Mouse (Mus musculus): ENCODE data around the gene Ppp1r15b.

The Ppp1r15b gene

DNA sequence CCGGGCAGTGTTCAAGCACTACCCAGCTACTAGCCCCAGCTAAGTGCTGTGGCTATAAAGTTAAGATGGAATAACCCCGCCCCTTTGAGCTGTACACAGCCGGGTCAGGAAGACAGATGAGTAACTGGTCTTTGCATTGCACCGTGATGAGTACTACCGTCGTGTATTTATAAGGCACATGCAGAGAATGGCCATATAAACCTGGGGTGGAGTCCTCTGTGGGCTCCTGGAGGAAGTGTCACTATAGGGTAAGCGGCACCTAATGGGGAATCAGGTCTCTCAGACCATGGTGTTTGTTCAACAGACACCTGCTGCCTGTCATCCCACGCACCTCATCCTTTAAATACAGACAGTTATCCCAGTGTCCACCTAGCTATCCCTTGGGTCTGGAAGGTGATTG is 32.0 kb downstream of the Ppp1r15b start:
- no peak for DNase-seq

DNA sequence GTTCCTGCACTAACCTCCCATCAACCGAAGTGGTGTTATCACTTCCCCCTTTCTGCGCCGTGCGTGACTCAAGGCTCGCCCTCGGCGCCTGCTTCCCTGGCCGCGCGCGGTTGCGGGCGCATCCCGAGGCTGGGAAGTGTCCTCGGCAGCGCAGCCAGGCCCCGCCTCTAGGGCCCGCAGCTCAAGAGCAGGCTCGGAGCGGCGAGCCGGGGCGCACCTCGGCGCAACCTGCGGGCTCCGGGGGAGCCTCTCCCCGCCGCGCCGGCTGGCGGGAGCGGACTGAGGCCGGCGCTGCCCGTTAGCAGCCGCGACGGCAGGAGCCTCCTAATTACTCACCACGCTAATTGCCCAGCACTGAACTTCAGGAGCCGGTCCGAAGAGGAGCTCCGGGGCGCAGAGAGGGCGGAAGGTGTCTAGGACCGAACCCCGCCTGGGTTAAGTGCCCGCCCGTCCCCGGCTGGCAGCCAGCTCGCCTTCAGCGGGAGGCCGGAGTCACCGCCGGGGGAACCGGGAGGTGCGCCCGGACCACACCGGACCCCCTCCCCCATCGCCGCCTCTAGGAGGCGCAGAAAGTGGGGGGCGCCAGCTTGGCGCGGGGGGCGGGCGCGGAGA is 33.0 kb downstream of the Ppp1r15b start, which contains the start of gene Plekha6:
Gene Plekha6 (plus strand): TSS at position 391 of the 612 bp plus-strand sequence.
- DNase-seq: peak; percentile 77

- DNase-seq: peak; percentile 36
These were observed 33.7 kb downstream of the Ppp1r15b start for GRCm38 (mm10) chr1:133164591-133165011.

DNA sequence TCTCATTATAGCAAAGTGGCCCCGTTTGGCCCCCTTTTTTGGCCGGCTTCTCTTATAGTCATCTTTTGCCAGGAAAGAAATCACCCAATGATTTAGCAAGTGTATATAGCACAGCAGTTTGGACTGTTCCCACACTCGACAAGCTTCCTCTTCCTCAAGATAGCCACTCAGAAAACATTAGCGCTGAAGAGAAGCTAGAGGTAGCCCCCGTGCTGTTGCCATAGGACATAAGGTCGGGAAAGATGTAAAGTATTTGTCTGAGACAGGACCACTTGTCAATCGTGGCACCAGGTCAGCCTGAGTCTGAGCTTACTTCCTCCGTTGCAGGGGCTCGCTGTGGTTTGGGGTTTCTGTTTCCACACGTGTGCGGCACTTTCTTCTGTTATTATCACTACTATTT is 34.2 kb downstream of the Ppp1r15b start:
- DNase-seq: no peak

GRCm38 (mm10) chr1:133168318-133169060 is 37.5 kb downstream of the Ppp1r15b start:
- peak; percentile 32 for DNase-seq

- DNase-seq: no peak
These were observed 39.3 kb downstream of the Ppp1r15b start for GRCm38 (mm10) chr1:133170196-133170595.

DNA sequence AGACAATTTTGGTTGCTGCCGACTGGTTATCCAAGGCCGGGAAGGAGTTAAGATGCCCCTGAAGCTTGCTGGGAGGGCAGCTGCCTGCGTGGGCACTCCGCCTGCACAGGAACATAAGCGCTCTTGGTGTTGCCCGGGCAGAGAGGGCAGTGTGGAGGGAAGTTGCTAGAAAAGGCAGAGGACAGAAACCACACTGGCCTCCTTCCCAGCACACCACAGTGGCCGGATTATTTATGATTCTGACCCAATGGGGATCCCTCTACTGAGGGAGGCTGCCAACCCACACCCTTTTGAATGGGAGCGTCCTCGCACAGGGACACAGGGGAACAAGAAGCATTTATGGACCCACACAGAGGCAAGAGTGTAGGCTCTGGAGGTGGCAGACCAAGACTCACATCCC is 40.4 kb downstream of the Ppp1r15b start:
- DNase-seq: no peak

DNA sequence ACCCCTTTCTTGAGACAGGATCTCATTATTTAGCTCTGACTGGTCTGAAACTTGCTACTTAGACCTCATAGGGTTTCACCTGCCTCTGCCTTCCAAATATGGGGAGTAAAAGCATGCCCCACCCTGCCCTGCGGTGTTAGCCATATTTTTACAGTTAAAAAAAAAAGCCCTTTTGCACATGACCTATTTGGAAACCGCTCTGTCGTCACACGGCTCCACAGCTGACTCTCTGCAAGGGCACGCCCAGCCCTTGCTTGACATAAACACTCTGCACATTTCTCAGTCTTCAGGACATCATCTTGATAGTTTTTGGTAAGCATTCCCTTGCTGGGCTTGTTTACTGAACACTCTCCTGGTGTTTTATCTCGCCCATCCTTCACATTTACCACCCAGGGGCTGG is 44.2 kb downstream of the Ppp1r15b start:
- no peak for DNase-seq

DNA sequence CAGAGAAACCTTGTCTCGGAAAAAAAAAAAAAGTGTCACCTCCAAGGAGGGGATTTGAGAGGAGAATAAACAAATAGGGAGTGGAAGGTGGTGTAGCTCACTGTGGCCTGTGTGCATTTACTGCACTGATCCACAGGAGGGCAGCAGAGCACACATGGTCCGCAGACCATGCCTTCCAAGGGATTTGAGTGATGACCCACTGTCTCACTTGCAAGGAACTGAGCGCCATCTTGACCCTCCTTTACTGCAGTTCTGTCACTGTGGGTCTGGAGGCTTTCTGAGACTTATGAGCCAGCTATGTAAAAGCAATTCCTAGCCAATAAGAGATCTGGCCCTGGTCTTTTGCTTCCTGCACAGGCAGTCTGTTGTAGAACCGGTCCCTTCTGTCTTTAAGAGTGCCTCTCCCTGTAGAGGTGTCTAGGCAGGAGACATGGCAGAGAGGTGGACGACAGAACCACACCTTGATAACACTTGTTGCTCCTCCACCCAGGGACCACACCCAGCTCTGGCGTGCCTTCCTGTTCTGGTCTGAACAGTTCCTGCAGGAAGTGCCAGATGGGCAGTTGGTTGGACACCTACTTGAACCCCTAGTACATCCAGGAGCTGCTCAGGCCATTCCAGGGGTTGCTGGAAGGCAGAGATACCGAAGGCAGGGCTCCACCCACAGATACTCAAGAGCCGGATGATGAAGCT is 46.7 kb downstream of the Ppp1r15b start:
- peak; percentile 82 for DNase-seq

- DNase-seq: no peak
These were observed 47.9 kb downstream of the Ppp1r15b start for GRCm38 (mm10) chr1:133178732-133179440.

DNA sequence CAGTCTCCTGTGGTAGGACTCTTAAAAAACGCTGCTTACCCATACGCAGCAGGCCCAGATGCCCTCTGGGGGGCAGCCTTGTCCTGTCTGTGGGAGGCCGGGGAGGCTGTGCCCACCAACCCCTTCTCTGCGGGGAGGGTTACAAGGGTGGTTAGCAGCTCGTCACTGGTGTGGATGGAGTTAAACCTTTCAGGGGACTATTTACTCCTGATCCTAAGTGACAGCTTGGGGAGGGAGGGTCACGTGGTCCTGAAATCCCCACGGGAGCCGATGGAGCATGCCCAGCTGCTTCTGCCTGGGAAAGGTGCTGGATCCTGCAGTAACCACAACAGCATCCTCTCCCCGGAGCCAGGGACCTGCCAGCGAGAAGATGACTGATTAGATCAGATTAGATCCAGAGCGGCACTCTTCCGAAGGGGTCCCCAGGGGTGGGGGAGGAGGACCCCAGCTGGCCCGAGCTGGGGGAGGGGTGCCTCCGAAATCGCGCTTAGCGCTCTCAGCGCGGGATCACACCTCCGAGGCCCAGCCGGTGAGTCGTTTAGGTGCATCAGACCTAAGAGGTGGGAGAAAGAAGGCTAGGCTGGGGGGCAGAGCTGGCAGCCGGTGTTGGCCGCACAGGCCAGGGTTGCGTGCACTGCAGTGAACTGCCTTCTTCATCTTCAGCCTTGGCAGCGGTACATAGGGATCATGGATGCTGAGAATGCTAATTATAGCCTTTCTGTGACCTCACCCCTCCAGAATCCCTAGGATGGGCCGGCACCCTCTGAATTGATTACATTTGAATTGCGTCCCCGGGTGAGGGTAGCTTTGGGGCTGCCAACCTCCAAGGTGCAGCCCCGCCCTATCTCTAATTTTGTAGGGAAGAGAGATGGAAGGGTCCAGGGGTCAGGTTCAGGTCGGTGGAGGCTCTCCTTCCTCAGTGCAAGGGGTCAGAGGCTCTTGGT is 50.4 kb downstream of the Ppp1r15b start:
- peak; percentile 92 for DNase-seq

- peak; percentile 76 for DNase-seq
These were observed 51.2 kb downstream of the Ppp1r15b start for GRCm38 (mm10) chr1:133182016-133182705.

DNA sequence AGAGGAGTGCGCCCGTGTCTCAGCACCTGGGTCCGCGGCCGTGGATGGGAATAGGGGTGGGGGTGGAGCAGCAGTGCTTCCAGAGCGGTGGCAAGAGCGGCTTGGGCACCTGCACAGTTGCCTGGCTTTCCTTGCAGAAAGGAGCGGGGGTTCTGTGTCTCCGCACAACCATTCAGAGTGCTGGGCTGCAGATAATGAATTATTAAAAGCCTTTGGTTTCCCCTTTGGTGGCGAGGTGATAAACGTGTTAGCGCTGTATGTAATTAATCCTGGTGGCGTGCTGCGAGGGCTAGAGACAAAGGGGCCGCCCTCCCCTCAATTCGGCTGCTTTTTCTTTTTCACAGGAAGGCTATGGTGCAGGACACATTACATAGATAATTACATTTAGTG is 51.8 kb downstream of the Ppp1r15b start:
- peak; percentile 68 for DNase-seq

GRCm38 (mm10) chr1:133183141-133183925 is 52.4 kb downstream of the Ppp1r15b start:
- DNase-seq: peak; percentile 73

DNA sequence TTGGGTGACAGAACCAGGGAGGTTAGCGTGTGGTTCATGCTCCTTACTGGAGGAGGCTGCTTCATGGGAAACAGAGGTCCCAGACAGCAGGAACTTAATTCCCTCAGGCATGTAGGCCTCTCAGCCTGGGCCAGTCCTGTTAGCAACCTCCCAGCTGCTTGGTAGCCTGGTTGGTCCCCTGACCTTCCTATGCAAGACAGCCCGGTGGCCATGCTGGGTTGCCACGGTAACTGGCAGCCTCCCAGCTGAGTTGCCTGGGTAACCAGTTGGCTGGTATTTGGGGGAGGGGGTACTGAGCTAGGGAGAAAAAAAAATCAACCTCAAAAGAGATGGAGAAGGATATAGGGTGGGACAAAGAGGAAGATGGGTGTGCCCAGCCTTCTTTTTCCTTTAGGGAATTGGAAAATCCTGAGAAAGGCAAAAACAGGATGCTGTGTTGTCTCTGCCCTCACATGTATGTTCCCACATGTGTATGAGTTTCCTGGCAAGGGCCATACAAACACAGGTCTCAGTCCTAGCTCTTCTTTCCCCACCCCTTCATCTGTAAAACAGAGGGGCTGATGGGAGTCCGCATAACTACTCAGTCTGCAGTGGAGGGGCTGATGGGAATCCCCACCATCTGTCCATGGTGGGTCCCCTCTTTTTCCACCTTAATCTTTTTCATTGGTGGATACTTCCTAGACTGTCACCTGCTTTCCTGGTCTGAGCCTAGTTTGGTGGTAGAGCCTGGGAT is 57.2 kb downstream of the Ppp1r15b start:
- DNase-seq: peak; percentile 92

DNA sequence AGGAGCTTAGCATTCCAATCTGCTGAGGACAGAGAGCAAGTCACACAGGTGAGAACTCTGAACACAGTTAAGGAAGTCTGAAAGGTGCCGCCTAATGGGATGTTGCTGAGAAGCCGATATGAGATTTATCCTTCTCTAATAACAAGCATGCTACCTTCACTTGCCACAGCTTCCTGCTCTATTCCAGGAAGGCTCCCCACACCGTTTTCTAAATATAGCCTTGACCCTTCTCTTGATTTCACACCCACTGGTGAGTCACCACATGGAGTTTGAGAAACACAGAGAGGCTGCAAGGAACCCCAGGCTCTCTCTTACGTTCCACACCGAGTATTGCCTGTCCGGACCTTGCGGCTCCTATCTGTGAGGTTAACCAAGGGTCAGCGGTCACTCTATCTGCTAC is 57.8 kb downstream of the Ppp1r15b start:
- DNase-seq: no peak

All from embryo, embryonic 11 days (tissue).